Mouse (Mus musculus): Measurements from ENCODE around the gene Gm853.

- TF ChIP-seq GATA1 (IDR thresholded peaks at IDR 0.05; ENCODE audit: low read length): no peak
- no peak for TF ChIP-seq TAL1 (IDR thresholded peaks at IDR 0.05; ENCODE audit: low read length)
These were observed 46.0 kb downstream of the Gm853 start for GRCm38 (mm10) chr4:130176156-130176720.

Data from erythroblast, embryonic 14.5 days (primary cell).